Mouse (Mus musculus): ENCODE results near the gene Magohb. TPM values are rescaled to one million over a fixed set of nuclear protein-coding genes. Genes with fewer than 3 reads are reported as not detected.

The Magohb gene
- total RNA-seq, 2 experiments from 2014 or later = 7.7 to 8.9 TPM

GRCm38 (mm10) chr6:131262009-131262408, 31.0 kb downstream of the Magohb start:
- no peak for DNase-seq

- no peak for DNase-seq
Observed at GRCm38 (mm10) chr6:131247206-131247605, 45.8 kb downstream of the Magohb start, which contains the start of gene Klra2. Klra2 (minus strand) TSS chr6:131247362.

DNA sequence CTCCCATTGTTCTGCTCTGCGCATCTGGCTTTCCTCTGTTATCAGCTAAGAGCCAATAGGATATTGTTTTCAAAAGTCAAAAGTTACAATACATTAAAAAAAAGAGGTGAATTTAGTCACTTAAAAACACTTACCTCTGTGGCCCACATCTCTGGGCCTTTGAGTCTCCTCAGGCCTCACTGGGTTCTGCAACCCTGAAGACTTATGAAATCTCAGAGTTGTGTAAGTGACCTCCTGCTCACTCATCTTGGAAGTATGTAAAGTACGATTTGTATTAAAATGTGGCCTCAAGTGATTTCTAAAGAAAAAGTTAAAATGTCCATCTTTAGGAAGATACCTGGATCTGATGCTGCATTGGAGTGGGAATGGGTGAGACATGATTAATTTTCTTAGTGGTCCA, 48.0 kb downstream of the Magohb start:
- no peak for DNase-seq

Other genes with a start within 250 kb of the Magohb start
- under 1 TPM in 1 of 2 experiments, not detected in 1; 0.62 TPM for gene Klra2, start 45.9 kb downstream of the Magohb start, total RNA-seq (2021)
- gene Styk1, start 60.4 kb upstream of the Magohb start, total RNA-seq (2021) = under 1 TPM; 0.30 to 0.41 TPM
- 100 to 1,000 TPM; 209 to 231 TPM for gene Ybx3, start 95.2 kb upstream of the Magohb start, total RNA-seq (2021)
- gene 5430401F13Rik, start 193.2 kb upstream of the Magohb start, total RNA-seq (2021) = not detected
- gene Gm6619, start 193.2 kb upstream of the Magohb start, total RNA-seq (2021) = not detected